Mouse (Mus musculus) myocyte (in vitro differentiated cells): Measurements from ENCODE around the gene Ctsf.

Experiments used
- CEBPB ChIP-seq: IDR thresholded peaks from 2 replicates; pipeline ENCODE4 v1.6.1; 2011; ENCODE audit warnings: mild to moderate bottlenecking, moderate library complexity; ENCODE audit not compliant: poor library complexity, insufficient read depth, severe bottlenecking
- E2F4 ChIP-seq: IDR thresholded peaks from one replicate; pipeline ENCODE4 v1.6.1; 2011; ENCODE audit warnings: mild to moderate bottlenecking, control low read depth, moderate library complexity; ENCODE audit not compliant: insufficient read depth
- MYOD1 ChIP-seq, 3 experiments: IDR thresholded peaks; one replicate each; pipeline ENCODE4 v1.6.1; 2011; ENCODE audit warnings: control low read depth in 2 of 3, low read depth in 2 of 3, mild to moderate bottlenecking in 2 of 3, moderate library complexity in 1 of 3; ENCODE audit not compliant: insufficient read length in 2 of 3, control insufficient read depth in 1 of 3
- POLR2A ChIP-seq: IDR thresholded peaks from one replicate; pipeline ENCODE4 v1.6.1; 2011; ENCODE audit warnings: low read depth, mild to moderate bottlenecking, control low read depth, moderate library complexity; ENCODE audit not compliant: insufficient read length
- REST ChIP-seq: IDR thresholded peaks from one replicate; pipeline ENCODE4 v1.6.1; 2011; ENCODE audit warnings: mild to moderate bottlenecking, control low read depth, moderate library complexity; ENCODE audit not compliant: insufficient read depth, insufficient read length
- TCF12 ChIP-seq: IDR thresholded peaks from one replicate; pipeline ENCODE4 v1.6.1; 2011; ENCODE audit warnings: mild to moderate bottlenecking, control low read depth; ENCODE audit not compliant: poor library complexity, insufficient read depth, severe bottlenecking

- TF ChIP-seq TCF12 (no peak), POLR2A (no peak), E2F4 (no peak), MYOD1 (IDR thresholded peaks at IDR 0.05; ENCODE audit: control insufficient read depth in 1 of 3, insufficient read length in 2 of 3, low read depth in 2 of 3) (no peak), REST (no peak), CEBPB (no peak)
These were observed 7.4 kb upstream of the Ctsf start for GRCm38 (mm10) chr19:4847490-4847889.
